Mouse (Mus musculus) G1E (cell line): ENCODE results near the gene Ppm1h.

Experiments
- CTCF ChIP-seq: IDR thresholded peaks from 2 replicates; pipeline ENCODE4 v1.5.1; 2012; ENCODE audit warnings: low read depth, low read length, inconsistent platforms, mixed read lengths
- GATA1 ChIP-seq: IDR thresholded peaks from 2 replicates; pipeline ENCODE4 v1.6.1; 2012; ENCODE audit warnings: borderline replicate concordance, low read length, inconsistent platforms, mixed read lengths
- TAL1 ChIP-seq: conservative IDR thresholded peaks from 2 replicates; pipeline ENCODE4 v1.6.1; 2012; ENCODE audit warnings: low read depth, low read length, inconsistent platforms, mixed read lengths

GRCm38 (mm10) chr10:122693911-122694618, 15.5 kb downstream of the Ppm1h start:
- no peak for TF ChIP-seq CTCF
- TF ChIP-seq TAL1: no peak
- TF ChIP-seq GATA1: no peak
